In the genomic region with DNA sequence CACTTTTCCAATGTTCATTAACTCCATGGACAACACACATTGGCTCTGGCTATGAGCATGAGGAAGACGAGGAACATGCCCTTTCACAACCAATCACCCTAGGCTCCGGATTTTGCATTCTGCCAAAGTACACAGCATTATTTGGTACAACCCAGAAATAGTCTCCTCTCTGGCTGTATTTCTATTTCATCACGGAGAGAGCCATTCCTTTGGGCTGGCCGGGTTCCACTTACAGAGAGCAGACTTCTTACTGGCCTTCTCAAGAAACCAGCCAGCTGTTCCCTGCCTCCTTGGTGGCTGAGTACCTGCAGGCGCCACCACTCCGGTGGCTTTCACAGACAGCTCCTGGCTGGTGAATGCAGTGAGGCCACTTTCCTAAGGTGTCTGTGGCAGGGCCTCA, we compare ENCODE assay signal across 8 mouse cellular contexts. TPM values are rescaled to one million over a fixed set of nuclear protein-coding genes. Genes with fewer than 3 reads are reported as not detected.
DNase-seq lines count a peak whose midpoint lies in the region; ATAC-seq and TF ChIP-seq lines count a peak whose summit lies in the region.
"Had no signal": no experiment of that assay in that cellular context is flagged by ENCODE, and none has a peak within 500 bp of the region (broad histone marks: within the 10 kb centered on the region; RNA-seq: fewer than 3 reads in every experiment).

A gene (plus strand): TSS at position 330 of the 400 bp plus-strand sequence.

- no peak within 1 kb of the TSS for H3K27ac ChIP-seq in forebrain, embryonic 15.5 days (replicated peaks)
- no peak within 1 kb of the TSS for H3K27ac ChIP-seq in neural tube, embryonic 14.5 days (ENCODE audit: low read depth, low read length)

- no peak for ATAC-seq in forebrain, embryonic 15.5 days (replicated peaks)
- ATAC-seq in neural tube, embryonic 14.5 days (ENCODE audit: low read depth) = no peak

- H3K4me1 ChIP-seq in lung, adult 2 months (ENCODE audit: control insufficient read depth, insufficient read depth, low read length) = peaks cover 8% of the 10 kb centered on the region; the same call in 1 of the 2 replicates
- H3K4me1 ChIP-seq in forebrain, embryonic 15.5 days = peaks cover 18% of the 10 kb centered on the region
- peaks cover 12% of the 10 kb centered on the region for H3K4me1 ChIP-seq in neural tube, embryonic 14.5 days (ENCODE audit: control insufficient read depth, insufficient read depth, low read length)

- WGBS in lung, adult 2 months = 37% methylated on average over 6 of the region's 6 CpGs
- WGBS in forebrain, embryonic 15.5 days = 66% methylated on average over 6 of the region's 6 CpGs
- 64% methylated on average over 6 of the region's 6 CpGs for WGBS in neural tube, embryonic 14.5 days

- no peaks in the 10 kb centered on the region for H3K9me3 ChIP-seq in forebrain, embryonic 15.5 days
- H3K9me3 ChIP-seq in neural tube, embryonic 14.5 days (ENCODE audit: control insufficient read depth, low read length) = no peaks in the 10 kb centered on the region
- H3K9me3 ChIP-seq: megakaryocyte, embryonic 14.5 days had no signal

- peak within 1 kb of the TSS; percentile 65 for H3K4me2 ChIP-seq in forebrain, embryonic 15.5 days (replicated peaks)
- H3K4me2 ChIP-seq in neural tube, embryonic 14.5 days (ENCODE audit: low read depth, low read length) = peak within 1 kb of the TSS; percentile 63

- peaks cover 3% of the 10 kb centered on the region; the same call in 1 of the 2 replicates for H3K36me3 ChIP-seq in forebrain, embryonic 15.5 days
- H3K36me3 ChIP-seq in neural tube, embryonic 14.5 days (ENCODE audit: control insufficient read depth, insufficient read depth, low read length) = no peaks in the 10 kb centered on the region

- peak; percentile 39; the same call in 1 of the 2 replicates for TF ChIP-seq POLR2A in lung, adult 2 months (IDR thresholded peaks at IDR 0.05; ENCODE audit: borderline replicate concordance, extremely low read depth, low read depth, low read length)

- peaks cover 49% of the 10 kb centered on the region for H3K27me3 ChIP-seq in forebrain, embryonic 15.5 days
- peaks cover 34% of the 10 kb centered on the region for H3K27me3 ChIP-seq in neural tube, embryonic 14.5 days (ENCODE audit: control insufficient read depth, insufficient read depth, low read length)

- H3K4me3 ChIP-seq in lung, adult 2 months (replicated peaks; ENCODE audit: extremely low read depth, low read depth, low read length) = no peak within 1 kb of the TSS
- peak within 1 kb of the TSS; percentile 39 for H3K4me3 ChIP-seq in forebrain, embryonic 15.5 days
- H3K4me3 ChIP-seq in neural tube, embryonic 14.5 days (ENCODE audit: low read depth, low read length) = peak within 1 kb of the TSS; percentile 32
- H3K4me3 ChIP-seq: megakaryocyte, embryonic 14.5 days had no signal

- TF ChIP-seq CTCF in lung, adult 2 months (IDR thresholded peaks at IDR 0.05; ENCODE audit: insufficient read depth, low read length) = no peak

- no peak for DNase-seq in lung, adult 2 months
- DNase-seq in lung, postnatal 10 days = no peak
- DNase-seq in layer of hippocampus, postnatal 36 days = no peak
- DNase-seq in spleen, postnatal 10 days (ENCODE audit: low spot score in 2 of 2) = no peak
- DNase-seq in gastrocnemius, postnatal 4 days (ENCODE audit: low spot score in 2 of 2) = no peak

- H3K9ac ChIP-seq in forebrain, embryonic 15.5 days (replicated peaks) = 0 out of 2 replicates have a peak within 1 kb of the TSS, but pooled peaks have one; percentile 41
- peak within 1 kb of the TSS; percentile 41; the same call in 1 of the 2 replicates for H3K9ac ChIP-seq in neural tube, embryonic 14.5 days (replicated peaks; ENCODE audit: low read depth, low read length)

RNA-seq across cellular contexts. Expression of the gene that starts here (rescaled TPM):
- polyA plus RNA-seq in lung, adult 2 months (2012; rRNA removed) = 211 and 239 TPM in 2 replicates
- polyA plus RNA-seq in forebrain, embryonic 15.5 days (2015; fragmentation: Nextera tagmentation; extraction: Ambion mirVana) = 3.2 and 3.6 TPM in 2 replicates
- 10 to 100 TPM; 30.5 to 34.6 TPM for total RNA-seq in layer of hippocampus, postnatal 36 days (2021)
- polyA plus RNA-seq in neural tube, embryonic 14.5 days (2014; fragmentation: Nextera tagmentation; extraction: Ambion mirVana) = 3.0 and 4.0 TPM in 2 replicates
- total RNA-seq in gastrocnemius, postnatal 4 days (2021) = not detected

Comparison
In these comparisons a context has a peak if more than half of its experiments do, and no peak if none do; other contexts are left out.
1. RNA of the gene that starts here (total RNA-seq): 30.5 to 34.6 TPM in layer of hippocampus, postnatal 36 days; not detected in gastrocnemius, postnatal 4 days; every median in the first group is over 10 times any median in the second.
2. RNA of the gene that starts here (polyA plus RNA-seq): 211 to 239 TPM in lung, adult 2 months; 3.0 to 4.0 TPM in neural tube, embryonic 14.5 days and 3.2 to 3.6 TPM in forebrain, embryonic 15.5 days; every median in the first group is over 10 times any median in the second.